Comparison of ENCODE assay signal across 8 mouse cellular contexts in the genomic region with DNA sequence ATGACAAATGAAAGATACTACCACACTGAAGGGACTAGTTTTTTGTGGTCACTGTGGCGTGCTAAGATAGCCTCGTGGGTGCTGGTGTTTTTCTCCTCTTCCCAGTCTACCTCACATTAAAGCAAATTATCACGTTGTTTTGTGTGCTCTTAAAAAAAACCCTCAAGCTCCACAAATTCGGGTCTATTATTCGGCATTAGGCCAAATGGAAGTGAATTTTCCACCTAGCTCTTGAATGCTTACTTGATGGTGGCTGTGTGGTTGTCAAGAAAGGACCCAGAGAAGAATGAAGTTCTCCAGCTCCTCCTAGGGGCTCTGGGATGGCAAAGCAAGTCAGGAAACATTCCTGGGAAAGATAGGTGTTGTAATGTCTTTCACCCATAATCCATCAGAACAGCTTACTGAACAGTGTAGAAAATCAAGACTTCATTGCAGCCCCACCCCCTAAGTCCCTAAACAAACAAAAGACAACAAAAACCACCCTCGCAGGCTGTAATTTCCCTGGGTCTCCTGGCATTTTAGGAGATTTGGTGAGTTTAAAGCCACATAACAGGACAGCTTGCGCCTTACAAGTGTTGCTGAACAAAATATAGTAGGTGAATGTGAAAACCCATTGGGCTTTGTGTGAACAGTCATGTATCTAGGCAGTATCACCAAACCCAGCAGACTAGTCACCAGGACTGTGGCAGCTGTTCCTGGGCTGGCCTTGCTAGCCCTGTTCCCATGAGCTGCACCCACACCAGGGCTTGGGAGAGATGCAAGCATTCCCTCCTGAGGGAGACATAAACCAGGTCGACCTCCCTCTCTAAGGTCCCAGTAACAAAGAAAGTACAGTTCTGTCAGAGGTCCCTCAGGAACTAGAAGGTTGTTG. TPM values are rescaled to one million over a fixed set of nuclear protein-coding genes. Genes with fewer than 3 reads are reported as not detected.
A peak's percentile ranks its signal among the peaks of the same experiment; 100 is the strongest.
DNase-seq lines count a peak whose midpoint lies in the region; ATAC-seq and TF ChIP-seq lines count a peak whose summit lies in the region.

No protein-coding gene starts in this region.

- H3K27me3 ChIP-seq in forebrain, embryonic 12.5 days = 0 out of 2 replicates have a peak, but pooled peaks cover 12% of the 10 kb centered on the region
- no peaks in the 10 kb centered on the region for H3K27me3 ChIP-seq in intestine, embryonic 15.5 days (replicated peaks)
- peaks cover 4% of the 10 kb centered on the region; the same call in 1 of the 2 replicates for H3K27me3 ChIP-seq in liver, embryonic 16.5 days (ENCODE audit: control insufficient read depth, insufficient read depth, low read depth, low read length)
- no peaks in the 10 kb centered on the region for H3K27me3 ChIP-seq in neural tube, embryonic 15.5 days (replicated peaks)

- H3K27ac ChIP-seq in gastrocnemius, adult 2 months = peak overlapping the region; percentile 98
- peak overlapping the region; percentile 51 for H3K27ac ChIP-seq in forebrain, embryonic 12.5 days
- H3K27ac ChIP-seq in intestine, embryonic 15.5 days = no peak overlapping the region
- peak overlapping the region; percentile 38; the same call in 1 of the 2 replicates for H3K27ac ChIP-seq in liver, embryonic 16.5 days (ENCODE audit: low read length)
- H3K27ac ChIP-seq in neural tube, embryonic 15.5 days (replicated peaks) = peak overlapping the region; percentile 96

- H3K4me1 ChIP-seq in forebrain, embryonic 12.5 days = peaks cover 8% of the 10 kb centered on the region
- H3K4me1 ChIP-seq in intestine, embryonic 15.5 days (replicated peaks) = peaks cover 4% of the 10 kb centered on the region; the same call in 1 of the 2 replicates
- peaks cover 20% of the 10 kb centered on the region for H3K4me1 ChIP-seq in liver, embryonic 16.5 days (ENCODE audit: control insufficient read depth, low read depth, low read length)
- H3K4me1 ChIP-seq in neural tube, embryonic 15.5 days = peaks cover 18% of the 10 kb centered on the region

- no peak for ATAC-seq in forebrain, embryonic 12.5 days (ENCODE audit: low FRiP score)
- no peak for ATAC-seq in intestine, embryonic 15.5 days
- no peak for ATAC-seq in liver, embryonic 16.5 days (ENCODE audit: low read depth)
- ATAC-seq in neural tube, embryonic 15.5 days (ENCODE audit: low FRiP score) = no peak
- ATAC-seq in megakaryocyte-erythroid progenitor cell, adult 5-6 weeks (replicated peaks; ENCODE audit: low FRiP score, low TSS enrichment, poor library complexity, severe bottlenecking) = no peak

- H3K4me2 ChIP-seq in forebrain, embryonic 12.5 days = peak overlapping the region; percentile 45
- H3K4me2 ChIP-seq in intestine, embryonic 15.5 days (replicated peaks) = peak overlapping the region; percentile 53
- peak overlapping the region; percentile 86 for H3K4me2 ChIP-seq in liver, embryonic 16.5 days (ENCODE audit: low read depth, low read length)
- peak overlapping the region; percentile 53 for H3K4me2 ChIP-seq in neural tube, embryonic 15.5 days

- intact Hi-C loops in gastrocnemius, adult 2 months (cut with DNase I) = loop anchor here (1.0 to 10.0 kb wide), 3 partner anchors 30 to 364 kb away; partner anchors contain the start of gene AA467197
- intact Hi-C loops in gastrocnemius, postnatal 36 days (cut with DNase I) = no loop called here

- H3K36me3 ChIP-seq in forebrain, embryonic 12.5 days (replicated peaks) = no peaks in the 10 kb centered on the region
- no peaks in the 10 kb centered on the region for H3K36me3 ChIP-seq in intestine, embryonic 15.5 days
- H3K36me3 ChIP-seq in liver, embryonic 16.5 days (ENCODE audit: control insufficient read depth, insufficient read depth) = no peaks in the 10 kb centered on the region
- H3K36me3 ChIP-seq in neural tube, embryonic 15.5 days = no peaks in the 10 kb centered on the region

- no peaks in the 10 kb centered on the region for H3K9me3 ChIP-seq in forebrain, embryonic 12.5 days
- H3K9me3 ChIP-seq in intestine, embryonic 15.5 days = no peaks in the 10 kb centered on the region
- no peaks in the 10 kb centered on the region for H3K9me3 ChIP-seq in liver, embryonic 16.5 days (replicated peaks; ENCODE audit: control insufficient read depth, low read length)
- H3K9me3 ChIP-seq in neural tube, embryonic 15.5 days (replicated peaks) = no peaks in the 10 kb centered on the region

- TF ChIP-seq CTCF in gastrocnemius, adult 2 months (IDR thresholded peaks at IDR 0.05) = peak; percentile 60

- WGBS in forebrain, embryonic 12.5 days = 21% methylated on average over 8 of the region's 8 CpGs
- WGBS in intestine, embryonic 15.5 days = 19% methylated on average over 8 of the region's 8 CpGs
- 16% methylated on average over 8 of the region's 8 CpGs for WGBS in liver, embryonic 16.5 days (ENCODE audit: insufficient replicate concordance)
- 20% methylated on average over 8 of the region's 8 CpGs for WGBS in neural tube, embryonic 15.5 days

- no peak for DNase-seq in gastrocnemius, adult 2 months
- DNase-seq in gastrocnemius, postnatal 36 days = no peak
- peak; percentile 88 for DNase-seq in ZHBTc4 (ENCODE audit: low read depth, low spot score)

- H3K9ac ChIP-seq in forebrain, embryonic 12.5 days = no peak overlapping the region
- no peak overlapping the region for H3K9ac ChIP-seq in intestine, embryonic 15.5 days
- peak overlapping the region; percentile 35; the same call in 1 of the 2 replicates for H3K9ac ChIP-seq in liver, embryonic 16.5 days (ENCODE audit: low read depth, low read length)
- no peak overlapping the region for H3K9ac ChIP-seq in neural tube, embryonic 15.5 days (replicated peaks)

- H3K4me3 ChIP-seq in gastrocnemius, adult 2 months = peak overlapping the region; percentile 86
- peak overlapping the region; percentile 51 for H3K4me3 ChIP-seq in forebrain, embryonic 12.5 days (replicated peaks)
- peak overlapping the region; percentile 51 for H3K4me3 ChIP-seq in intestine, embryonic 15.5 days (replicated peaks)
- peak overlapping the region; percentile 76 for H3K4me3 ChIP-seq in liver, embryonic 16.5 days (ENCODE audit: low read depth, low read length)
- H3K4me3 ChIP-seq in neural tube, embryonic 15.5 days (replicated peaks) = peak overlapping the region; percentile 60

RNA-seq across cellular contexts. Expression of gene Shf, which starts 9.7 kb away (rescaled TPM):
- total RNA-seq in gastrocnemius, adult 2 months (2021) = 1 to 10 TPM; 2.1 to 2.9 TPM
- total RNA-seq in gastrocnemius, postnatal 36 days (2021) = 1 to 10 TPM; 1.9 to 2.1 TPM
- 5.1 and 6.8 TPM in 2 replicates for polyA plus RNA-seq in forebrain, embryonic 12.5 days (2016; fragmentation: Nextera tagmentation; extraction: Ambion mirVana)
- 2.7 and 3.6 TPM in 2 replicates for polyA plus RNA-seq in intestine, embryonic 15.5 days (2015; fragmentation: Nextera tagmentation; extraction: Ambion mirVana)
- polyA plus RNA-seq in liver, embryonic 16.5 days (2015; fragmentation: Nextera tagmentation; extraction: Ambion mirVana) = 0.89 and 1.3 TPM in 2 replicates
- 11.2 and 12.0 TPM in 2 replicates for polyA plus RNA-seq in neural tube, embryonic 15.5 days (2015; fragmentation: Nextera tagmentation; extraction: Ambion mirVana)
- 5.2 and 8.7 TPM in 2 replicates for total RNA-seq in megakaryocyte-erythroid progenitor cell, adult 5-6 weeks (2014; fragmentation: Nextera tagmentation)
- 1.6 and 13.8 TPM in 2 replicates for total RNA-seq in megakaryocyte-erythroid progenitor cell, adult 5-6 weeks (2017)

RNA-seq across cellular contexts. Expression of gene Slc28a2, which starts 47.6 kb away (rescaled TPM):
- 1 to 10 TPM; 5.6 to 9.9 TPM for total RNA-seq in gastrocnemius, adult 2 months (2021)
- 1 to 10 TPM; 3.8 to 6.0 TPM for total RNA-seq in gastrocnemius, postnatal 36 days (2021)
- not detected in 2 replicates for polyA plus RNA-seq in forebrain, embryonic 12.5 days (2016; fragmentation: Nextera tagmentation; extraction: Ambion mirVana)
- 63.2 and 66.0 TPM in 2 replicates for polyA plus RNA-seq in intestine, embryonic 15.5 days (2015; fragmentation: Nextera tagmentation; extraction: Ambion mirVana)
- 1.6 and 2.3 TPM in 2 replicates for polyA plus RNA-seq in liver, embryonic 16.5 days (2015; fragmentation: Nextera tagmentation; extraction: Ambion mirVana)
- polyA plus RNA-seq in neural tube, embryonic 15.5 days (2015; fragmentation: Nextera tagmentation; extraction: Ambion mirVana) = 3.1 TPM in 1 of 2 replicates, not detected in the other
- total RNA-seq in megakaryocyte-erythroid progenitor cell, adult 5-6 weeks (2014; fragmentation: Nextera tagmentation) = 3.5 and 11.6 TPM in 2 replicates
- 3.2 and 4.5 TPM in 2 replicates for total RNA-seq in megakaryocyte-erythroid progenitor cell, adult 5-6 weeks (2017)

Comparison
In these comparisons a context has a peak if more than half of its experiments do, and no peak if none do; other contexts are left out.
1. RNA of gene Slc28a2, which starts 47.6 kb away (polyA plus RNA-seq): 63.2 to 66.0 TPM in intestine, embryonic 15.5 days; 1.6 to 2.3 TPM in liver, embryonic 16.5 days, 3.1 TPM in neural tube, embryonic 15.5 days and not detected in forebrain, embryonic 12.5 days; every median in the first group is over 10 times any median in the second.
2. Peak in every context shown above with its lines, with median percentiles within 50 percentile points of each other: H3K4me3 ChIP-seq and H3K4me2 ChIP-seq.